Mouse (Mus musculus): ENCODE data around the gene Ankrd26. TPM values are rescaled to one million over a fixed set of nuclear protein-coding genes. Genes with fewer than 3 reads are reported as not detected.
"Not testable (repeated sequence)": the region's sequence is repeated elsewhere in the genome, so short reads cannot be mapped to it uniquely, and the experiment has no call there.

The Ankrd26 gene
- 1.6 and 1.7 TPM in 2 replicates for polyA plus RNA-seq (2012; ENCODE audit: insufficient read depth, insufficient read length, missing spikeins)

GRCm38 (mm10) chr6:118561745-118562609, at the start of gene Ankrd26:
Gene Ankrd26, minus strand, starts transcription at chr6:118562226.
- Histone ChIP-seq H3K4me3 (ENCODE audit: insufficient read depth, low read depth, low read length) (peak within 1 kb of the TSS; percentile 75), H3K27ac (replicated peaks; ENCODE audit: low read depth, low read length) (peak within 1 kb of the TSS; percentile 75), H3K4me1 (ENCODE audit: control insufficient read depth, insufficient read depth, insufficient read length, low read length) (peaks cover 3% of the 10 kb centered on the region; the same call in 1 of the 2 replicates)

DNA sequence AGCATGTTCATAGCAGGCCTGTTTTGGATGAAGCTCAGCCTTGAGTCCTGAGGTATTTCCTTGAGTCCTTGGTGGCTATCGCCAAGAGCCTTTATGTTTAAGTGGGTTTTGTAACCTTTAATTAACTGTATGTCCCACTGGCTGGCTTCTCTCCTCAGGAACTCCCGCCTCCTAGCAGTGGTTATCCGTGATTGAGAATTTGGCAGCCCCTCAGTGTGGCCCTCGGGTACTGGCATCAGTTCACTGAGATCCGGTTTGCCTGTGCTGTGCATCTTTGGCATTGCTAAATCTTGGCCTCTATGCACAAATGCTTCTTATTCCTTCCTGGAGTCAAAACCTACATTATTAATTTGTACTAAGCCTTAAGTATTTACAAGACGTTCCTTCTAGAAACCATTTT, 46.9 kb upstream of the Ankrd26 start:
- no peak overlapping the region for H3K4me3 ChIP-seq (ENCODE audit: insufficient read depth, low read depth, low read length)
- no peak overlapping the region for H3K27ac ChIP-seq (replicated peaks; ENCODE audit: low read depth, low read length)
- no peaks in the 10 kb centered on the region for H3K4me1 ChIP-seq (ENCODE audit: control insufficient read depth, insufficient read depth, insufficient read length, low read length)

GRCm38 (mm10) chr6:118605974-118606373, 43.9 kb upstream of the Ankrd26 start:
- Histone ChIP-seq H3K27ac (replicated peaks; ENCODE audit: low read depth, low read length) (no peak overlapping the region), H3K4me3 (ENCODE audit: insufficient read depth, low read depth, low read length) (no peak overlapping the region), H3K4me1 (ENCODE audit: control insufficient read depth, insufficient read depth, insufficient read length, low read length) (no peaks in the 10 kb centered on the region)

DNA sequence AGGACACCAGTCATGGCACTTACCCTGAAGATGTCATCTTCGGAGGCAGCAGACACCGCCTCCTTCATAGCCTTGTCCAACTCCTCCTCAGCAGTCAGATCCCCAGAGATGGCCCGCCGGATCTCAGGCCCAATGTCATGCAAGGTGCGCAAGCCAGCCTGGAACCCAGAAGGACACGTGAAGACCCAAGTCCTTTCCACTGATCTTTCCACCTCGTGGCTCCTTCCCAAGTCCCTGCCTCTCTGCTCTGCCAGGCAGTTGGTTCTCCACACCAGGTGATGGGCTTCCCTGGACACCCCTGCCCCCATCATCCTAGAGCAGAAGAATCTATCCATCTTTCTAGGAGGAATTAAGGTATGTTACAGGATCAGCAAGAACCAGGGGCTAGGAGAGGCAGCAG, 41.8 kb upstream of the Ankrd26 start:
- no peak overlapping the region for H3K27ac ChIP-seq (replicated peaks; ENCODE audit: low read depth, low read length)

DNA sequence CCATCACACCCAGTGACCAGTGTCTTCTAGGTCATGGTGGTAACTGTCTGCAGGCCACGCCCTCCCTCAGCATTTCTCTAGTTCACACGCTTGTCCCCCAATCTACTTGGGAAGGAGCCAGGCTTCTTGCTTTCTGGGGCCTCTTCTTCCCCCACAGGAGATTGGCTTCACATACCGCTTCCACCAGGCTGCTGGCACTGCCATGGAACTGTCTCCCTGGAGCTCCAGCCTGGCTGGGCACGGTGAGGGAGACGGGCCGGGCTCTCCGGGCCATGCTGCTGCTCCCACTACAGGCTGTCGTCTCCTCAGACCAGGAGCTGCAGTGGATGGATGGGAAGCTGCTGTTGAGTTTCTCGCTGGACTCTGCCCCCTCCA, 33.6 kb upstream of the Ankrd26 start:
- Histone ChIP-seq H3K4me3 (ENCODE audit: insufficient read depth, low read depth, low read length) (no peak overlapping the region), H3K4me1 (ENCODE audit: control insufficient read depth, insufficient read depth, insufficient read length, low read length) (no peaks in the 10 kb centered on the region), H3K27ac (replicated peaks; ENCODE audit: low read depth, low read length) (no peak overlapping the region)

More for the DNA sequence above, 41.8 kb upstream of the Ankrd26 start:
- Histone ChIP-seq H3K4me3 (ENCODE audit: insufficient read depth, low read depth, low read length) (no peak overlapping the region), H3K4me1 (ENCODE audit: control insufficient read depth, insufficient read depth, insufficient read length, low read length) (no peaks in the 10 kb centered on the region)

GRCm38 (mm10) chr6:118594833-118595680, 33.0 kb upstream of the Ankrd26 start:
- Histone ChIP-seq H3K27ac (replicated peaks; ENCODE audit: low read depth, low read length) (no peak overlapping the region), H3K4me3 (ENCODE audit: insufficient read depth, low read depth, low read length) (no peak overlapping the region)

GRCm38 (mm10) chr6:118594070-118594469, 32.0 kb upstream of the Ankrd26 start:
- H3K27ac ChIP-seq (replicated peaks; ENCODE audit: low read depth, low read length), result no peak overlapping the region
- H3K4me3 ChIP-seq (ENCODE audit: insufficient read depth, low read depth, low read length), result peak overlapping the region; percentile 49; the same call in 1 of the 2 replicates
- H3K4me1 ChIP-seq (ENCODE audit: control insufficient read depth, insufficient read depth, insufficient read length, low read length), result no peaks in the 10 kb centered on the region

More at GRCm38 (mm10) chr6:118594833-118595680, 33.0 kb upstream of the Ankrd26 start:
- no peaks in the 10 kb centered on the region for H3K4me1 ChIP-seq (ENCODE audit: control insufficient read depth, insufficient read depth, insufficient read length, low read length)

GRCm38 (mm10) chr6:118593377-118594061, 31.5 kb upstream of the Ankrd26 start:
- Histone ChIP-seq H3K4me3 (ENCODE audit: insufficient read depth, low read depth, low read length) (peak overlapping the region; percentile 49), H3K4me1 (ENCODE audit: control insufficient read depth, insufficient read depth, insufficient read length, low read length) (no peaks in the 10 kb centered on the region), H3K27ac (replicated peaks; ENCODE audit: low read depth, low read length) (no peak overlapping the region)

DNA sequence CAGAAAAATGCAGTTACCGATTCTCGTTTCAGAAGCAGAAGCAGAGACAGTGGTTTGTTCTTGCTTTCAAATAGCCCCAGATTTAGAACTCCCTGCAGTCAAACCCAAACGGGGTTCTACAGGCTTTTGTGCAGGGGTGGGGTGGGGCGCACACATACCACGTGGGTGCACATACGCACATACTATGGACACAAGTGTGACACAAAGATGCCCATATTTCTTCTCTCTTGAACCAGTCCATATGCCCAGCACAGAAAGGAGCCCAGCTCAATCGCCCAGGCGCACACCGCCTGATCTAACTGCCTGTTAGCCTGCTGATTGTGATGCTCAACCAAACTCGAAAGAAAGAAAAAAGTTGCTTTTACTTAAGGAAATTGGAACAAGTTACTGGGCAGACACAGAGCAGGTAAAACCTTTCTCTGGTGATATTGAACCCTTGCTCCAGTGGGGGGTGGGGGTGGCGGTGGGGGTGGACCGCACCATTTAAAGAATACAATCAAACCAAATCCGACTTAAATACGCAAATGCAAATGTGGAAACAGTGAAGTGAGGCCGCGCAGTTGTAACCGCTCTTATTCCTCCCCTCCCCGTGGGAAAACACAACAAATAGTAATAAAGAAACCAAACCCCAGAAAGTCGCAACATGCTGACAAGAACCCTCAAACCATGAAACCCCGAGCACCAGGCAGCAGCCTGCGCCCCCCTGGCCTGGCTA, 30.8 kb upstream of the Ankrd26 start:
- no peaks in the 10 kb centered on the region for H3K4me1 ChIP-seq (ENCODE audit: control insufficient read depth, insufficient read depth, insufficient read length, low read length)
- no peak overlapping the region for H3K27ac ChIP-seq (replicated peaks; ENCODE audit: low read depth, low read length)
- H3K4me3 ChIP-seq (ENCODE audit: insufficient read depth, low read depth, low read length), result no peak overlapping the region

DNA sequence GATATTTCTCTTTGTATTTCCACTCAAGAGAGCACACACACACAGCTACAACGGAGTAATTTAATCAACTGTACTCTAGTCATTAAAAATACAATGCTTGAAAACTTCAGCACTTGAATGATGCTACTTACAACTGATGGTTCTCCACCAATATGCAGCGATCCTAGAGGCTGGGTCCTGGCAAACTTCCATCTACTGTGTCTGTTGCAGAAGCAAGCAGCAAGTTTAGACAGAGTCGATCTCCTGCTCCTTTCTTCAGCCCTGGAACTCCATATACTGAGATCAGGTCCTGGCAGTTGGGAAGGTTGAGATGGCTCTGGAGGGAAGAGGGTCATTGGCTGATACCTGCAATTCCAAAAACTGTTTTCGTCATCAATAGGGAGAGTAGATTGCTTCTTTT, 16.7 kb upstream of the Ankrd26 start:
- H3K4me1 ChIP-seq (ENCODE audit: control insufficient read depth, insufficient read depth, insufficient read length, low read length); H3K4me3 ChIP-seq (ENCODE audit: insufficient read depth, low read depth, low read length); H3K27ac ChIP-seq (replicated peaks; ENCODE audit: low read depth, low read length): not testable (repeated sequence)

GRCm38 (mm10) chr6:118574351-118574750, 12.3 kb upstream of the Ankrd26 start:
- H3K4me1 ChIP-seq (ENCODE audit: control insufficient read depth, insufficient read depth, insufficient read length, low read length), result no peaks in the 10 kb centered on the region
- no peak overlapping the region for H3K27ac ChIP-seq (replicated peaks; ENCODE audit: low read depth, low read length)
- no peak overlapping the region for H3K4me3 ChIP-seq (ENCODE audit: insufficient read depth, low read depth, low read length)

DNA sequence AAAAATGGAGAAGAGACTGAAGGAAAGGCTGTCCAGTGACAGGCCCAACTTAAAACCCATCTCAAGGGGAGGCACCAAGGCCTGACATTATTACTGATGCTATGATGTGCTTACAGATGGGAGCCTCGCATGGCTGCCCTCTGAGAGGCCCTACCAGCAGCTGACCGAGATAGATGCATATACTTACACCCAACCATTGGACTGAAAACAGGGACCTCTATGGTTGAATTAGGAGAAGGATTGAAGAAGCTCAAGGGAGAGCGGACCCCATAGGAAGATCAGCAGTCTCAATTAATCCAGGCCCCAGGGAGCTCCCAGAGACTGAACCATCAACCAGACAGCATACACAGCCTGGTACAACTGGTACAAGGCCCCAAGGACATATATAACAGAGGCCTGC, 5.8 kb upstream of the Ankrd26 start:
- H3K4me1 ChIP-seq (ENCODE audit: control insufficient read depth, insufficient read depth, insufficient read length, low read length), result peaks cover 2% of the 10 kb centered on the region; the same call in 1 of the 2 replicates
- H3K4me3 ChIP-seq (ENCODE audit: insufficient read depth, low read depth, low read length), result no peak overlapping the region
- no peak overlapping the region for H3K27ac ChIP-seq (replicated peaks; ENCODE audit: low read depth, low read length)

DNA sequence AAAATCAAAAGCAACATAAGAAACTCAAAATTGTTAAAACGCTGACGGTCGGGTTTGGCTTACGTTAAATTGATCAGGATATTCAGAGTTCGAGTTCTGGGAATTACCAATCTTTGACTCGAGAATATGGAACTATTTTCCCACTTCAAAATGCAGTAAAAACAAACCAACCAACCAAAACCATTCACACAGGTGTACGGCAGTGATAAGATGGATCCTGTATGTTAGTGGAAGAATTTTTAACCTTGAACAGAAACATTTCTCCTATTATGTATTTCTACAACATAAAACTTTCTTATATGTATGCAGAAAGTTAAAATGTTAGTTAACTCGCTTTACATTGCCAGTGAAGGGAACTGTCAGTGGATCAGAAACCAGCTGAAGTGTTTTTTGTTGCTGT, 801 bp downstream of the Ankrd26 start:
- peaks cover 3% of the 10 kb centered on the region; the same call in 1 of the 2 replicates for H3K4me1 ChIP-seq (ENCODE audit: control insufficient read depth, insufficient read depth, insufficient read length, low read length)
- H3K4me3 ChIP-seq (ENCODE audit: insufficient read depth, low read depth, low read length), result peak overlapping the region; percentile 75
- H3K27ac ChIP-seq (replicated peaks; ENCODE audit: low read depth, low read length), result no peak overlapping the region

- H3K4me3 ChIP-seq (ENCODE audit: insufficient read depth, low read depth, low read length), result no peak overlapping the region
- no peak overlapping the region for H3K27ac ChIP-seq (replicated peaks; ENCODE audit: low read depth, low read length)
- H3K4me1 ChIP-seq (ENCODE audit: control insufficient read depth, insufficient read depth, insufficient read length, low read length), result no peaks in the 10 kb centered on the region
Measured at GRCm38 (mm10) chr6:118538627-118539026, 23.4 kb downstream of the Ankrd26 start.

Measured in brown adipose tissue, adult 24 weeks (tissue).